Mouse (Mus musculus) 416B (cell line): ENCODE results near the gene Oog2.
"Not testable (repeated sequence)": the region's sequence is repeated elsewhere in the genome, so short reads cannot be mapped to it uniquely, and the experiment has no call there.

Experiments used
- DNase-seq: peaks from one replicate; pipeline ENCODE4 v3.0.0; 2011; ENCODE audit warnings: low read depth

Gene Oog2

DNA sequence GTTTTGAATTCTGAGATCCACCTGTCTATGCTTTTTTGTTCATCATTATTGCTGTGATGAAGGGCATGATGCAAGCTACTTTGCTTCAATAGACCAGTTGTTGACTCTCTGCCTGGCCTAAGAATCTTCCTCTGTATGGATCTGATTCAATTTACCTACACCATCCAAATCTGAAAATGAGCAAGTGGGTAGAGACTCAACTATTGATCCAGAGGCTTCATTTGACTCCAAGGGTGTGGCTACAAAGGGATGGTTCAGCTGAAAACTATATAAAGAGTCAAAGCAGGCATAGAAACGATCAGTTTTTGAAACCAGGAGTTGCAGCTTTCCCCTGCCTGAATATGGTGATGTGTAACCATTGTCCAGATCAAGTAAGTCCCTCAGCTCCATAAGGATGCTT lies at the start of gene Oog2:
Gene Oog2 (plus strand): TSS at position 301 of the 400 bp plus-strand sequence.
- DNase-seq = no peak

DNA sequence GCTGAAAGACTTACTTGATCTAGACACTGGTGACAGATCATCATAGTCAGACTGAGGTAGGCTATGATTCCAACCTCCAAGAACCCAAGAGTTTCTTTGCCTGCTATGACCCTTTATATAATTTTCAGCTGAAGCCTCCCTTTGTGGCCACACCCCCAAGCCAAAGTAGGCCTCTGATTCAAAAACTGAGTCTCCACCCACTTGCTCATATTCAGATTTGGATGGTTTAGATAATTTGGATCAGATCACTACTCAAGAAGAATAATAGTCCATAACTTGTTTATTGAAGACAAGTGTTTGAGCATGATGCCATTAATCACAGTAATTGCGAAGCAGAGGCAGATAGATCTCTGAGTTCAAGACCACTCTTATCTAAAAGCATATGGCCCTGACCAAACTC lies 28.0 kb upstream of the Oog2 start, which contains the start of gene Oog3:
Gene Oog3 (minus strand): TSS at position 101 of the 400 bp plus-strand sequence.
- DNase-seq = no peak

DNA sequence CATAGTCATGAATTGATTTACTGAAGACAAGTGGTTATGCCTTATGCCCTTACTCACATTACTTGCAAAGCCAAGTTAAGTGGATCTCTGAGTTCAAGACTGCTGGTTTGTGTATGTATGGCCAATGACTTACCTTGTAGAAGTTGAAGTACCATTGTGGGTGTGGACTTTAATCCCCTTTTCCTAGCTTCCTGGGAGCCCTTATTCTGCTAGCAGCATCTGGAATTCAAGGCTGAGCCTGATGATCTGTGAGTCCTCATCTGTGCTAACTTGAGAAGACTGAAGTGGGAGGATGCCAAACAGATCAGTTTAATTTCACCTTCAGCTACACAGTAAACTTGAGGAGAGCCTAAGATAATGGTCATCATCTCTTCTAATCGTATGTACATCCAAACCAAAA lies 22.7 kb downstream of the Oog2 start, which contains the start of gene C87977:
Gene C87977 (minus strand): TSS at position 101 of the 400 bp plus-strand sequence.
- not testable (repeated sequence) for DNase-seq
